Mouse (Mus musculus) liver, adult 2 months (tissue): ENCODE data around the gene Vps35l. TPM values are rescaled to one million over a fixed set of nuclear protein-coding genes. Genes with fewer than 3 reads are reported as not detected.

Experiments
- DNase-seq: peaks from one replicate; pipeline ENCODE4 v3.0.0-alpha.2; 2011; ENCODE audit warnings: low read depth, low spot score; ENCODE audit errors: extremely low read depth
- H3K27ac ChIP-seq: fragments of 200-500 bp; replicated peaks from 2 replicates; pipeline ENCODE4 v1.5.1; 2012; ENCODE audit warnings: low read depth, mild to moderate bottlenecking, control low read depth, inconsistent platforms, low read length; ENCODE audit not compliant: insufficient read depth
- H3K27me3 ChIP-seq: fragments of 200-500 bp; 2 replicates; pipeline ENCODE4 v1.6.1; 2012; ENCODE audit warnings: mild to moderate bottlenecking, moderate library complexity, low read length, inconsistent platforms; ENCODE audit not compliant: control insufficient read depth, insufficient read depth
- H3K36me3 ChIP-seq: fragments of 200-500 bp; 2 replicates; pipeline ENCODE4 v1.6.1; 2012; ENCODE audit warnings: low read length, inconsistent platforms; ENCODE audit not compliant: control insufficient read depth, insufficient read depth
- H3K4me1 ChIP-seq: fragments of 200-500 bp; 2 replicates; pipeline ENCODE4 v1.6.1; 2011; ENCODE audit warnings: low read length; ENCODE audit not compliant: control insufficient read depth, insufficient read depth
- H3K4me3 ChIP-seq: fragments of 200-500 bp; 2 replicates; pipeline ENCODE4 v1.5.1; 2011; ENCODE audit warnings: low read depth, mild to moderate bottlenecking, control low read depth, low read length, moderate library complexity; ENCODE audit not compliant: insufficient read depth
- H3K79me2 ChIP-seq: fragments of 200-500 bp; 2 replicates; pipeline ENCODE4 v1.6.1; 2012; ENCODE audit warnings: inconsistent platforms, mild to moderate bottlenecking, low read length, moderate library complexity; ENCODE audit not compliant: control insufficient read depth, insufficient read depth
- H3K9ac ChIP-seq: fragments of 200-500 bp; 2 replicates; pipeline ENCODE4 v1.6.1; 2012; ENCODE audit warnings: low read depth, mild to moderate bottlenecking, control low read depth, inconsistent platforms, low read length
- CTCF ChIP-seq: fragments of 200-500 bp; IDR thresholded peaks from 2 replicates; pipeline ENCODE4 v1.5.1; 2011; ENCODE audit warnings: low read depth, low read length, control low read depth
- POLR2A ChIP-seq: fragments of 200-500 bp; IDR thresholded peaks from 2 replicates; pipeline ENCODE4 v1.6.1; 2011; ENCODE audit warnings: low read length, control low read depth; ENCODE audit not compliant: insufficient read depth; ENCODE audit errors: extremely low read depth
- WGBS: fragments of 180-500 bp; shearing (Covaris S2); methylation state at CpG from one replicate; pipeline ENCODE4 v1.1.7; 2018; 5-methylcytosine and 5-hydroxymethylcytosine counted together
- polyA plus RNA-seq: library from polyadenylated mRNA; depleted of rRNA; stranded (reverse); fragments of >200 nt; gene quantifications from 2 replicates; pipeline ENCODE4 v1.2.3, GENCODE M21; 2012
- total RNA-seq: library from RNA; depleted of rRNA; stranded (reverse); fragments of >200 nt; gene quantifications from 2 replicates; pipeline ENCODE4 v1.2.3, GENCODE M21; 2014

Vps35l gene
- total and polyA plus RNA-seq, 2 experiments = 16.3 to 22.3 TPM

GRCm38 (mm10) chr7:118765604-118766003 is 25.6 kb downstream of the Vps35l start:
- TF ChIP-seq POLR2A (no peak), CTCF (no peak)

GRCm38 (mm10) chr7:118766119-118766833 is 26.2 kb downstream of the Vps35l start:
- Histone ChIP-seq H3K4me3 (no peak overlapping the region), H3K4me1 (no peaks in the 10 kb centered on the region), H3K9ac (no peak overlapping the region), H3K27me3 (no peaks in the 10 kb centered on the region), H3K36me3 (peaks cover 7% of the 10 kb centered on the region; the same call in 1 of the 2 replicates), H3K27ac (no peak overlapping the region), H3K79me2 (no peaks in the 10 kb centered on the region)
- peak; percentile 53 for DNase-seq
- 63% methylated on average over 18 of the region's 18 CpGs for whole genome bisulfite sequencing
- TF ChIP-seq CTCF (peak; percentile 70; the same call in 1 of the 2 replicates), POLR2A (no peak)

More at GRCm38 (mm10) chr7:118765604-118766003, 25.6 kb downstream of the Vps35l start:
- peaks cover 9% of the 10 kb centered on the region; the same call in 1 of the 2 replicates for H3K36me3 ChIP-seq
- no peak overlapping the region for H3K27ac ChIP-seq
- no peaks in the 10 kb centered on the region for H3K27me3 ChIP-seq
- no peaks in the 10 kb centered on the region for H3K79me2 ChIP-seq
- DNase-seq = peak; percentile 38
- no peak overlapping the region for H3K4me3 ChIP-seq
- WGBS = 48% methylated on average over 8 of the region's 8 CpGs
- H3K4me1 ChIP-seq = no peaks in the 10 kb centered on the region
- H3K9ac ChIP-seq = no peak overlapping the region

- Histone ChIP-seq H3K27me3 (no peaks in the 10 kb centered on the region), H3K79me2 (no peaks in the 10 kb centered on the region), H3K9ac (no peak overlapping the region), H3K4me3 (no peak overlapping the region), H3K4me1 (no peaks in the 10 kb centered on the region), H3K36me3 (peaks cover 3% of the 10 kb centered on the region; the same call in 1 of the 2 replicates), H3K27ac (no peak overlapping the region)
- DNase-seq = no peak
- 82% methylated on average over 5 of the region's 5 CpGs for WGBS
- TF ChIP-seq CTCF = no peak
- no peak for TF ChIP-seq POLR2A
Measured at GRCm38 (mm10) chr7:118766834-118767224, 26.8 kb downstream of the Vps35l start.

GRCm38 (mm10) chr7:118769208-118769607 is 29.2 kb downstream of the Vps35l start:
- 91% methylated on average over 8 of the region's 8 CpGs for WGBS
- Histone ChIP-seq H3K27ac (no peak overlapping the region), H3K79me2 (no peaks in the 10 kb centered on the region), H3K36me3 (no peaks in the 10 kb centered on the region; the same call in 1 of the 2 replicates), H3K9ac (no peak overlapping the region), H3K27me3 (no peaks in the 10 kb centered on the region), H3K4me1 (no peaks in the 10 kb centered on the region), H3K4me3 (no peak overlapping the region)
- no peak for TF ChIP-seq POLR2A
- no peak for DNase-seq

GRCm38 (mm10) chr7:118769655-118770054 is 29.6 kb downstream of the Vps35l start:
- Histone ChIP-seq H3K9ac (no peak overlapping the region), H3K27ac (no peak overlapping the region), H3K36me3 (no peaks in the 10 kb centered on the region; the same call in 1 of the 2 replicates), H3K4me1 (no peaks in the 10 kb centered on the region), H3K4me3 (no peak overlapping the region), H3K27me3 (no peaks in the 10 kb centered on the region), H3K79me2 (no peaks in the 10 kb centered on the region)
- WGBS = 75% methylated on average over 1 of the region's 1 CpGs
- DNase-seq = no peak
- TF ChIP-seq CTCF = no peak
- TF ChIP-seq POLR2A = no peak

- DNase-seq = no peak
- WGBS = 96% methylated on average over 12 of the region's 12 CpGs
- Histone ChIP-seq H3K36me3 (peaks cover 2% of the 10 kb centered on the region; the same call in 1 of the 2 replicates), H3K27ac (no peak overlapping the region), H3K27me3 (no peaks in the 10 kb centered on the region), H3K79me2 (no peaks in the 10 kb centered on the region), H3K9ac (no peak overlapping the region), H3K4me3 (no peak overlapping the region), H3K4me1 (no peaks in the 10 kb centered on the region)
- TF ChIP-seq POLR2A = no peak
- TF ChIP-seq CTCF = no peak
Measured at GRCm38 (mm10) chr7:118773027-118773426, 33.0 kb downstream of the Vps35l start.
